Mouse (Mus musculus) brain, embryonic 18.5 days (tissue): Measurements from ENCODE around the gene Pbx3.

ENCODE experiments used
- DNase-seq: peaks from one replicate; pipeline ENCODE4 v3.0.0-alpha.2; 2012; ENCODE audit warnings: low read depth, low spot score

Gene Pbx3

DNA sequence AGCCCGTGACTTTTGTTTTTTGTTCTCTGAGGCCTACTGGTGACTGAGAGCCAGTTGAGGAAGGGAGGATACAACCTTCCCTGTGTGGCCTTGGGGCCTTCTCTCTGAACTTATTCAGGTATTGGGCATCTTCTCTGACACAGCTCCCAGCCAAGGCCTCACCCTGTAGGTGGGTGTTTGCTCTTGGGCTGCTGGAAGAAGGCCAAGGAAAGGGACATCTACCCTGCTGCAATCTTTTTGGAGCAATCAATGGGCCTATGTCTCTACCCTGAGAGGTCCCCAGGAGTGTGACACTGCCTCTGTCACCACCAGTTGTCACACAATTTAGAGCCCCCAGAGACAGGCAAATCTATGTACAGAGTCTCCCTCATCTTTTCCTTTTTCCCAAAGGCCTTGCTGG lies 226.5 kb downstream of the Pbx3 start:
- DNase-seq = no peak

DNA sequence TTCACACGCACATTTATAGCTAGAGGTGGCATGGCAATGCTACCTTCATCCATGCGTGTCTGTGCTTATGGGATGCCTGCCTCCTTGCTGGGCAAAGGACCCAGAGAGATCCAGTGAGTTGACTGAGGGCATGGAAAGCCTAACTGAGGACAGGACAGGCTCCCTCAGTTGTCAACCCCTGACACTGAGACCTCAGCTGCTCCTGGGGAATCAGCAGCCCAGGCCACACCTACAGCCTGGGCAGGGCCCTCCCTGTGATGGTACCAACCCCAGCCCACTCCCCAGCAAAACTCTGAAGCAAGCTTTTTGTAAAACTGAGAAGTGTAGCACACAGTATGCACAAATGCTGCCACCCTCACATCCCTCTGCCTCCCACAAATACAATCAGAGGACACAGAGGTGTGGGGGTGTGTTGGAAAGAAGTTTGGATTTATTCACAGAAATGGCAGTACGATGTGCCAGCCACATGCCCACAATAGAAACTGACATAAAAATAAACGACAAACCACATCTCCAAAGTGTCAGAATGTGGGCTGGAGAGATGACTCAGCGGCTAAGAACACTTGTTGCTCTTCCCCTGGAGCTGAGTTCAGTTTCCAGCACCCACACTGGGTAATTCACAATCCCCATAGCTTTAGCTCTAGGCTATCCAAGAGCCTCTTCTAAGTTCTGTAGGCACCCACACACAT lies 233.3 kb downstream of the Pbx3 start:
- no peak for DNase-seq

DNA sequence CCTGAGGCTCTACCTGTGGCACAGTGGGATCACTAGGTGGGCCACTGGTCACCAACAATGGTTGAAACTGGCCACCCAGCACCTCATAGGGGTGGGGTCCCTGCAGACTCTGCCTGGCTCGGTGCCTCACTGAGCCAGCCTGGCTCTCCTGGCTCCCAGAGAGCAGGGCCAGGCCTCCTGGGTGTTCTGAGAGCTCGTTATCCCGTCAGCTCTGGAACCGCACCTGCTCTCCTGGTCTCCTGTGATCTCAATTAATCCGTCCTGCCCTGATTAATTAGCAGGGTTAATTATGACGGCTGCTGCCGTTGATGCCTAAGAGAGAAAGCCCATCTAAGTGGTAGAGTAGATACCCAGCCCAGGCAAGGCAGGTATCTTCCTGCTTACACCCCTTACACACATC lies 237.6 kb downstream of the Pbx3 start:
- DNase-seq = no peak

DNA sequence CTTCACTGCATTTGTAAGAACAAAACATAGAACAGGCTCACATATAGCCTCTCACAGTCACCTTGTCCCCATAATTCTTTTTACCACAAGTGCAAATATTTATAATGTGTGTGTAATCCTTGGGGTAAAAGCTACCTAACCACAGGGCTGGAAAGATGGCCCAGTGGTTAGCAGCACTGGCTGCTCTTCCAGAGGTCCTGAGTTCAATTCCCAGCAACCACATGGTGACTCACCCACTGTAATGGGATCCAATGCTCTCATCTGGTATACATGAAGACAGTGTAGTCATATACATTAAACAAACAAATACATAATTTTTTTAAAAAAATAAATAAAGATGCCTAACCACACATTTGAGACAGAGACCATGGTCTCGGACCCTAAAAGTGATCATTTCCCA lies 240.2 kb downstream of the Pbx3 start:
- DNase-seq = no peak

DNA sequence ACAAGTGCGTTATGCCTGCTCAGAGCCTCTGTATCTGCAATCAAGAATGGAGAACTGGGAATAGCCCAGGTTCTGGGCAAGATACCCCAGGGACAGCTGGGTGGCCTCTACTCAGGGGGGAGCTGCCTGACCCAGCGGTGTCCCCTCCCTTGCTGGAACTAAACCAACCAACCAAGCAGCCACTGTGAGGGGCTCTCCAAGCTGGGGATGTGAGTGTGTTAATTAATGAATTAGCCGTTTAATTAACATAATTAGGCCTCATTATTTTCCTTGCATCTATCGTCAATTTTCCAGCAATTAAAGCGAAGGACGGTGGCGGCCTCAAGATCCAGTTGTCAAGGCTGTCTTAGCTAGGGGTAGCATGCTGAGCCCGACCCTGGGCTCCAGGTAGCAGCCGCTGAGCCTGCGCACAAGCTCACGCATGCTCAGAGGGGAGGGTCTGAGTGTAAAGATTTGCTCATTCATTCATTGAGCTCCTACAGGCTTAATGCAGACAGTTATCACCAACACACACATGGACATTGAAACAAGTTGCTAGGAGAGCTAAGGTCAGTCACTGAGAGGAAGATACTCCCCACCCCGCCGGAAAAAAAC lies 243.2 kb downstream of the Pbx3 start:
- no peak for DNase-seq

DNA sequence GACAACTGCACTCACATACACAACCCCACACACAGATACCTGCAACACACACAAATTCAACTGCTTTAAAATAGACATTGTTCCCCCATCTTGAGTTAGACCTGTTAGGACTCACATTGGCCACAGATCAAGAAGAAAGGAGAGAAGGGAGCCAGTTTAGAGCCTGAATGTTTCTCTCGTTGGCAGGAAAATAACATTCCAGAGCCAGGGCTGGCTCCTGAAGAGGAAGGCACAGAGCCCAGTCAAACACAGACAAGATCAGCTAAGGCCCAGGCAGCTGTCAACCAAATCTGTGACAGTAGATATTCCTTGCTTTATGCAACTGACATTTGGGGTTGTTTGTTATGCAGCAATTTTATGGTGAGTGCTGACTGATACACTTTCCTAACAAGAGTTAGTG lies 245.1 kb downstream of the Pbx3 start:
- no peak for DNase-seq

DNA sequence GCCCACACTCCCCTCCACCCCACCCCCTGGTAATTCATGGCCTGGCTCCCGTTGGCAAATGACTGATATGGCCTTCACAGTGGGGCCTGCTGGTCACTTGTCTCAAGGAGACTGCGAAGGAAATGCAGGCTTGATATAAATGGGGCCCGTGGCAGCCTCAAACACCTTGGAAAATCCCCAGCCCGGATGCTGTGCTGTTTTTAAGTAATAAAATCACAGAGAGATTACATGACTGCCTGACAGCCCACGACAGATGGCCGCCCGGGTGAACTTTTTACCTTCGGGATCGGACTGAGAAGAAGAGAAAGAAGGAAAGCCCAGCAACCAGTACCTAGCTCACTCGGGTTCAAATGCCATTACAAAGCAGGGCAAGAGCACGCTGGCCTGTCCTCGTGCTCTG lies 249.0 kb downstream of the Pbx3 start:
- no peak for DNase-seq
